Mouse (Mus musculus) cortical plate, adult 2 months (tissue): ENCODE measurements around the gene Nf1.
A peak's percentile ranks its signal among the peaks of the same experiment; 100 is the strongest.

Experiments used
- CTCF ChIP-seq: fragments of 200-500 bp; IDR thresholded peaks from 2 replicates; pipeline ENCODE4 v1.5.1; 2011; ENCODE audit warnings: mild to moderate bottlenecking, control low read depth, low read length; ENCODE audit not compliant: insufficient read depth; ENCODE audit errors: extremely low read depth
- POLR2A ChIP-seq: fragments of 200-500 bp; IDR thresholded peaks from 2 replicates; pipeline ENCODE4 v1.6.1; 2011; ENCODE audit warnings: mild to moderate bottlenecking, low read length, control low read depth; ENCODE audit not compliant: insufficient read depth; ENCODE audit errors: extremely low read depth

GRCm38 (mm10) chr11:79290473-79290872 lies 49.0 kb upstream of the Nf1 start:
- no peak for TF ChIP-seq POLR2A
- TF ChIP-seq CTCF: peak; percentile 71
